Mouse (Mus musculus) mouse embryonic stem cell (cell line): ENCODE measurements at regions not wholly inside any gene's neighbourhood (a gene's known extent, or its start where the extent isn't known, plus 50 kb on each side); places are given as distances from the start of the nearest gene placed in this dataset.

ENCODE experiments used
- in situ Hi-C, 2 experiments: fragments of 300-500 bp; cut with MboI; formaldehyde crosslinking; loops; 1 replicate in 1 of 2; 3 replicates in 1 of 2; pipeline ENCODE4 v1.14.3; 2019 to 2020; ENCODE audit warnings: low sequenced_read_pairs in 2 of 2, low pct_unique_long_range_greater_than_20kb in 1 of 2, mixed read lengths in 1 of 2; ENCODE audit not compliant: unreplicated experiment in 1 of 2

GRCm38 (mm10) chr15:25019352-25019941, 394.1 kb downstream of the Basp1 start:
- in situ Hi-C loops = no loop called here

GRCm38 (mm10) chr15:25018937-25019336, 394.6 kb downstream of the Basp1 start:
- in situ Hi-C loops = no loop called here

GRCm38 (mm10) chr15:25007720-25008119, 405.8 kb downstream of the Basp1 start:
- in situ Hi-C loops = no loop called here

- in situ Hi-C loops = no loop called here
Observed at GRCm38 (mm10) chr15:25000171-25000570, 413.4 kb downstream of the Basp1 start.

- in situ Hi-C loops = no loop called here
Observed at GRCm38 (mm10) chr15:24993325-24993673, 420.3 kb downstream of the Basp1 start.

- in situ Hi-C loops = no loop called here
Observed at GRCm38 (mm10) chr15:24992665-24993324, 420.8 kb downstream of the Basp1 start.

- in situ Hi-C loops = no loop called here
Observed at GRCm38 (mm10) chr15:24990082-24990786, 423.3 kb downstream of the Basp1 start.

- in situ Hi-C loops = no loop called here
Observed at GRCm38 (mm10) chr15:24980841-24981240, 432.7 kb downstream of the Basp1 start.

- in situ Hi-C loops = no loop called here
Observed at GRCm38 (mm10) chr15:24972020-24972419, 441.5 kb downstream of the Basp1 start.

- in situ Hi-C loops = no loop called here
Observed at GRCm38 (mm10) chr15:24969391-24969812, 444.2 kb downstream of the Basp1 start.

- in situ Hi-C loops = no loop called here
Observed at GRCm38 (mm10) chr15:24968636-24969317, 444.8 kb downstream of the Basp1 start.

GRCm38 (mm10) chr15:24929742-24930141, 483.8 kb downstream of the Basp1 start:
- in situ Hi-C loops = no loop called here

- in situ Hi-C loops = no loop called here
Observed at GRCm38 (mm10) chr15:24911866-24912265, 501.7 kb downstream of the Basp1 start.

- in situ Hi-C loops = no loop called here
Observed at GRCm38 (mm10) chr15:24911466-24911865, 502.1 kb downstream of the Basp1 start.

- in situ Hi-C loops = no loop called here
Observed at GRCm38 (mm10) chr15:24906957-24907356, 506.6 kb downstream of the Basp1 start.

GRCm38 (mm10) chr15:24878846-24879245, 534.7 kb downstream of the Basp1 start:
- in situ Hi-C loops = no loop called here

- in situ Hi-C loops = no loop called here
Observed at GRCm38 (mm10) chr15:24877711-24878598, 535.6 kb downstream of the Basp1 start.

GRCm38 (mm10) chr15:24876157-24876731, 537.3 kb downstream of the Basp1 start:
- in situ Hi-C loops = no loop called here
